Mouse (Mus musculus): ENCODE data around the gene Olfr552.
"Not testable (repeated sequence)": the region's sequence is repeated elsewhere in the genome, so short reads cannot be mapped to it uniquely, and the experiment has no call there.

Olfr552 gene

GRCm38 (mm10) chr7:102597378-102598031, at the start of gene Olfr552:
TSS of gene Olfr552 (plus strand) at chr7:102597770.
- no peak for DNase-seq (ENCODE audit: low spot score)

DNA sequence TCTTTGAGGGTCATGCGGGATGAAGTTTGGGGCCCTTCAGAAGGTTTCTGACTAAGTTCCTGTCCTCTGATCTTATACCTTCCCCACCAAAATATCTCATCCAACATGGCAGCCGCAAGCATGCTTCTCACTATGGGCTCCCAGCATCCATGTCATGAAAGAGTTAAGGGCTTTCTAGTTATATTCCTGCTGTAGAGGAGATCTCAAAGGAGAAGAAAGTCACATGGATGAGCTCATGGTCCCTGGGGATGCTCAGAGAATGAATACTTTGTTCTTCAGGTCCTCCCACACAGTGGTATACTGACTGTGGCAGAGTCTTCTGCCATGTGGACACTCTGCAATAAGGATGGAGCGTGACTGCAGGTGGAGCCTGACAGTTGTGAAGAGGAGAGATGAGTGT, 48.0 kb upstream of the Olfr552 start, which contains the start of gene Olfr549:
Gene Olfr549, plus strand, starts transcription at position 301 of the 400 bp plus-strand sequence.
- no peak for DNase-seq (ENCODE audit: low spot score)

GRCm38 (mm10) chr7:102553279-102553678, 44.3 kb upstream of the Olfr552 start:
- no peak for DNase-seq (ENCODE audit: low spot score)

DNA sequence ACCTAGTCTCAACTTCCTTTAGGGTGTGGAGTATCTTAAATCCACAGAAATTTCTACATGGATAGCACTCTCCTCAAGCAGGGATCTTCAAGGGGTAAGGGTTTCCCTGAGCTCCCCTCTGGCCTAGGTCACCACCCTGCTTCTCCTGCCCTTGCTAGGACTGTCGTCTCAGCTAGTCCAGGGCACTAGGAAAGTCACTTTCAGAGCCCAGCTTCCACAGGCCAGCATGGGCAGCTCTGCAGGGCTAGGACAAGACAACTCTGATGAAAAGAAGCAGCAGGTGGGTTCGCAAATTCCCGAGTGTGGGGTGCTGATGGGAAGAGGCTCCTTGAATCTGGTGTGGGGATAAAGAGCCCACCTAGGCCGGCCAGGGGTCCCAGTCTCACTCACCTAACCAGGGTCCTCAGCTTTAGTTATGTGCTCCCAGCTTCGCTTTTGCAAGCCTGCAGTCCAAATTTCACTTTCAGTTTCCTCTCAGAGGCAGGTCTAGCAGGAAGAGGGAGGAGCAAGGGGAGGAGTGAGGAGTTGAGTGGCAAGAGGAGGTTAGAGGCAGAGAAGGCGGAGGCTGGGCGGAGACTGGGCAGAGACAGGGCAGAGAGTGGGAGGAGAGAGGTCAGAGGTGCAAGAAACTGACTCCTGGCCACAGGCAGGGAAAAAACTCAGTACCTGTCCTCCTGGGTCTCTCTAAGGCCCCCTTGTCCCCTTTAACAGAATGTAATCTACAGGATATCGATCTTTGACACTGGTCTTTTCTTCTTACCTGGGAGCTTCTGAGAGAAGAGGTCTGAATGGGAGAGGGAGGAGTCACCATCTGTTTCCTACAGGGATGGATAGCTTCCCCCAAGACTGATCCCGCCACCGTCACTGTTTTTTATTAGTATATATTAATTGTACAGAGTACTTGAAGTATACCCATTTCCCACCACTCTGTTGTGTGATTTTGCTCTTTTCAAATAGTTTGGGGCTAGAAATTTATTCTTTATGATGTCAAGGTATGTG, 32.3 kb upstream of the Olfr552 start, which contains the start of gene Trim21:
Gene Trim21, minus strand, starts transcription at position 488 of the 999 bp plus-strand sequence.
- DNase-seq (ENCODE audit: low spot score), result peak; percentile 47

DNA sequence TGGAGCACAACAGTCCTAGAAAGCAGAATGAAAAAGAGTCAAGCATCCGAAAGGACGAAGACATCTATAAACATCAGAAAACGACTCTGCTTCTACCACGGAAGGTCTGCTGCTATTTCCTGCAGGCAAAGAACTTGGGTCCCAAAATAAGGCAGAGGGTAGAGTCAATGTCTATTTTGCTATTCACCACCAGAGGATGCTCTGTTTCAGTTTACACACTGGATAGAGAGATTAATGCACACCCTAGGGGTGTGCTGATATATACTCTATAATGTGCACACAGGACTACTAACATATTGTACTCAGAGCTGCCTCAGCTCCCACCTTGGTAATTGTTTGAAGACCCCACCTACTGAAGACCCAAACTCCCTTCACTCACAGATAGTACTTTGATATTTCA, 31.4 kb upstream of the Olfr552 start:
- no peak for DNase-seq (ENCODE audit: low spot score)

GRCm38 (mm10) chr7:102571142-102571541, 26.4 kb upstream of the Olfr552 start, which contains the start of gene Olfr550:
TSS of gene Olfr550 (plus strand) at chr7:102571442.
- no peak for DNase-seq (ENCODE audit: low spot score)

DNA sequence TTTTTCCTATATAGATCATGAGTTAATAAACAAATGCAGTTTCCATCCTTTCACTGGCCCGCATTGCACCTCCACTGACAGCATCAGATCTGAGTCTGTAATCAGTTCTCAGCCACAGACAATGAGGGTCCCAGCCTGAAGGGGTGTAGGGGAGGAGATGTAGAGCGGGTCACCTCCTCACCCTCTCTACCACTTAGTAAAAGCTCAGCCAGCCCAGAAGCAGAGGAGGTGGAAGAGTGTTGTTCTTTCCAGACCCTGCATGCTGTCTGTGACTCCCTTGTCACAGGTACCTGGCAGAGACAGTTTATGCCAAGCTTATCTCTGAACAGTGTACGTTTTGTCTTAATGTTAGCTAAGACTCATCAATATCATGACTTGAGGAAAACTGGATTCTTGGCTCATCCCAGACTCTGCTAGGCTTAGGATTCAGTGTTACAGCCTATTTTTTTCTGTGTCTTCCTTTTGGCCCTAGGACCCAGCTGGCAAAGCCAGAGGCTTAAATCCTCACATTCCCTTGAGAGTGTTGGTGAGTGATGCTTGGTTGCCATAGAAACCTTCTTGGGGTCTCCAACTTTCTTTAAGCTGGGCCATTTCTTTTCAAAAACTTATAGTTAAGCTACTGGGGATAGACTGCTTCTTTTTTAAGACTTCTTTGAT, 24.3 kb upstream of the Olfr552 start:
- DNase-seq (ENCODE audit: low spot score), result no peak

DNA sequence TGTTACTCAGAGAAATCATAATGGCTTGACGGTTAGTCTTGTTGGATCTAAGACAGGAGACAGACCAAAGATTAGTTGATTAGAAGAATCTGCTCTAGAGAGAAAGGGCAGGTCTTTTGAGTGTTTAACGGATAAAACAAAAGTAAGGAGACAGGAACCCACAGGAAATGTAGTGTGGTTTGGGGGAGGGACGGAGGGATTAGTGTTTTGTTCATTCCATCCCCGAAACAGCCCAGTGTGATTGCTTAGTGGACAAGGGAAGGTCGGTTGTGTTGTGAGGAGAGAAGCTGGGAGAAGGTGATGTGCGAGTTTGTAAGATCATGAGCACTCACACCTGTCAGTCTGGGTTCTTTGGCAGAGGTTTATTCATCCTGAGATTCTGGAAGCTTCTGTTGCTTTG, 21.6 kb upstream of the Olfr552 start:
- no peak for DNase-seq (ENCODE audit: low spot score)

- no peak for DNase-seq (ENCODE audit: low spot score)
These were observed 5.8 kb upstream of the Olfr552 start, which contains the start of gene Olfr551 for GRCm38 (mm10) chr7:102591786-102592185. TSS of gene Olfr551 (minus strand) at chr7:102591886.

DNA sequence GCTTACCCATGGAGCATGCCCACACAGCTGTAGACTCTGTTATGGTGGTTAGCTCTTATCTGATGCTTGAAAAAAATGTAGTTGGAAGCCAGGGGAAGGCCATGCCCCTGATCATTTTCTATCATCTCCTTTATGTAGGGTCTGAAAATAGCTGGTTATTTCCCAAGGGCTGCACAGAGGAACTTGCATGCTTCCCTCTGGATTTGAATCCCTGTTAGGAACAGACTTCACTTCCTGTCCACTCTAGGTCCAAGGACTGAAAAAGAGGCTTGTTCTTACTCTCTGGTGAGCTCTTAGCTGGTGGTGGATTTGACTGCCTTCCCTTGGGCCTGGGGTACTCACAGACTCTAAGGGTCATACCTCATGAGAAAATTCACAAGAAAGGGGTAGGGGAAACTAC, 20.5 kb downstream of the Olfr552 start, which contains the start of gene Olfr553:
Gene Olfr553, minus strand, starts transcription at position 101 of the 400 bp plus-strand sequence.
- DNase-seq (ENCODE audit: low spot score), result no peak

GRCm38 (mm10) chr7:102619608-102620007, 22.0 kb downstream of the Olfr552 start:
- no peak for DNase-seq (ENCODE audit: low spot score)

GRCm38 (mm10) chr7:102620368-102620767, 22.8 kb downstream of the Olfr552 start:
- DNase-seq (ENCODE audit: low spot score), result not testable (repeated sequence)

- peak; percentile 18 for DNase-seq (ENCODE audit: low spot score)
These were observed 39.1 kb downstream of the Olfr552 start for GRCm38 (mm10) chr7:102636665-102637064.

DNA sequence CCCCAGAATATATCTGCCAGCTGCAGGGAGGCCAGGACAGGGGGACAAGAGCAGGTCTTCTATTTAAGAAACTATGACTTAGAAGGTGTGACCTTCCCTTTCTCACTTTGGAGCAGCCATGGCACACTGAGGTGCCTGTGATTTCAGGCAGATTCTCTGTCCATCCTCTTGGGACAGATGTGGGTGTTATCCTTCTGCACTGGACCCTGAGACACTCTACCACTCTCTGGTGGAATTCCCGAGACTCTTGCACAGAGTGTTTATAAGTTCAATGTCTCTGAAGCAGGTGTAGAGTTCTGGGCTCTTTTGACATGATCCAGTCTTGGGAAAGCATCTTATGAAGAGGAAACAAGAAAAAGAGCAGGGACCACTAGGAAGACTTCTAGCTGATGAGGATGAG, 40.6 kb downstream of the Olfr552 start, which contains the start of gene Olfr554:
Gene Olfr554, plus strand, starts transcription at position 301 of the 400 bp plus-strand sequence.
- no peak for DNase-seq (ENCODE audit: low spot score)

GRCm38 (mm10) chr7:102644945-102645344, 47.4 kb downstream of the Olfr552 start:
- not testable (repeated sequence) for DNase-seq (ENCODE audit: low spot score)
